Mouse (Mus musculus) spleen, adult 2 months (tissue): ENCODE data around the gene Hemk1. TPM values are rescaled to one million over a fixed set of nuclear protein-coding genes. Genes with fewer than 3 reads are reported as not detected.

Source experiments
- DNase-seq, 2 experiments: peaks; one replicate each; pipeline versions ENCODE4 v3.0.0 to v3.0.0-alpha.2; 2012 to 2021; ENCODE audit warnings: low spot score in 2 of 2, low read depth in 1 of 2
- H3K27ac ChIP-seq: fragments of 200-500 bp; 2 replicates; pipeline ENCODE4 v1.5.1; 2012; ENCODE audit warnings: low read length, inconsistent platforms; ENCODE audit not compliant: insufficient read depth
- H3K27me3 ChIP-seq: fragments of 200-500 bp; 2 replicates; pipeline ENCODE4 v1.6.1; 2012; ENCODE audit warnings: mild to moderate bottlenecking, moderate library complexity, low read length, inconsistent platforms; ENCODE audit not compliant: control insufficient read depth, insufficient read depth
- H3K36me3 ChIP-seq: fragments of 200-500 bp; 2 replicates; pipeline ENCODE4 v1.6.1; 2012; ENCODE audit warnings: mild to moderate bottlenecking, low read length, inconsistent platforms; ENCODE audit not compliant: control insufficient read depth, insufficient read depth
- H3K4me1 ChIP-seq: fragments of 200-500 bp; 2 replicates; pipeline ENCODE4 v1.6.1; 2011; ENCODE audit warnings: inconsistent platforms; ENCODE audit not compliant: control insufficient read depth, insufficient read depth, insufficient read length
- H3K4me3 ChIP-seq: fragments of 200-500 bp; 2 replicates; pipeline ENCODE4 v1.5.1; 2011; ENCODE audit warnings: mild to moderate bottlenecking, inconsistent platforms; ENCODE audit not compliant: insufficient read depth, insufficient read length; ENCODE audit errors: extremely low read depth
- CTCF ChIP-seq: fragments of 200-500 bp; IDR thresholded peaks from 2 replicates; pipeline ENCODE4 v1.5.1; 2011; ENCODE audit warnings: mild to moderate bottlenecking, inconsistent platforms; ENCODE audit not compliant: insufficient read depth, insufficient read length, insufficient replicate concordance; ENCODE audit errors: extremely low read depth
- POLR2A ChIP-seq: fragments of 200-500 bp; IDR thresholded peaks from 2 replicates; pipeline ENCODE4 v1.6.1; 2011; ENCODE audit warnings: low read depth, low read length, inconsistent platforms
- WGBS: fragments of 180-500 bp; shearing (Covaris S2); methylation state at CpG from one replicate; pipeline ENCODE4 v1.1.7; 2018; 5-methylcytosine and 5-hydroxymethylcytosine counted together
- polyA plus RNA-seq: library from polyadenylated mRNA; depleted of rRNA; stranded (reverse); fragments of >200 nt; gene quantifications from 2 replicates; pipeline ENCODE4 v1.2.3, GENCODE M21; 2012; rRNA removed

Gene Hemk1
- polyA plus RNA-seq, 1 experiment: 12.2 TPM

- Histone ChIP-seq H3K36me3 (peaks cover under 1% of the 10 kb centered on the region; the same call in 1 of the 2 replicates), H3K4me1 (peaks cover 18% of the 10 kb centered on the region; the same call in 1 of the 2 replicates), H3K4me3 (no peak overlapping the region), H3K27me3 (no peaks in the 10 kb centered on the region), H3K27ac (no peak overlapping the region)
- WGBS: 86% methylated on average over 5 of the region's 5 CpGs
- TF ChIP-seq CTCF (no peak), POLR2A (no peak)
- DNase-seq: no peak
These were observed 56.7 kb downstream of the Hemk1 start for GRCm38 (mm10) chr9:107281241-107281987.

GRCm38 (mm10) chr9:107280322-107281027 lies 57.7 kb downstream of the Hemk1 start:
- H3K4me1 ChIP-seq: peaks cover 18% of the 10 kb centered on the region; the same call in 1 of the 2 replicates
- H3K27ac ChIP-seq: peak overlapping the region; percentile 51
- peak overlapping the region; percentile 20; the same call in 1 of the 2 replicates for H3K4me3 ChIP-seq
- no peaks in the 10 kb centered on the region for H3K27me3 ChIP-seq
- TF ChIP-seq POLR2A: no peak
- no peak for TF ChIP-seq CTCF
- no peaks in the 10 kb centered on the region for H3K36me3 ChIP-seq
- no peak for DNase-seq
- 14% methylated on average over 13 of the region's 13 CpGs for WGBS

DNA sequence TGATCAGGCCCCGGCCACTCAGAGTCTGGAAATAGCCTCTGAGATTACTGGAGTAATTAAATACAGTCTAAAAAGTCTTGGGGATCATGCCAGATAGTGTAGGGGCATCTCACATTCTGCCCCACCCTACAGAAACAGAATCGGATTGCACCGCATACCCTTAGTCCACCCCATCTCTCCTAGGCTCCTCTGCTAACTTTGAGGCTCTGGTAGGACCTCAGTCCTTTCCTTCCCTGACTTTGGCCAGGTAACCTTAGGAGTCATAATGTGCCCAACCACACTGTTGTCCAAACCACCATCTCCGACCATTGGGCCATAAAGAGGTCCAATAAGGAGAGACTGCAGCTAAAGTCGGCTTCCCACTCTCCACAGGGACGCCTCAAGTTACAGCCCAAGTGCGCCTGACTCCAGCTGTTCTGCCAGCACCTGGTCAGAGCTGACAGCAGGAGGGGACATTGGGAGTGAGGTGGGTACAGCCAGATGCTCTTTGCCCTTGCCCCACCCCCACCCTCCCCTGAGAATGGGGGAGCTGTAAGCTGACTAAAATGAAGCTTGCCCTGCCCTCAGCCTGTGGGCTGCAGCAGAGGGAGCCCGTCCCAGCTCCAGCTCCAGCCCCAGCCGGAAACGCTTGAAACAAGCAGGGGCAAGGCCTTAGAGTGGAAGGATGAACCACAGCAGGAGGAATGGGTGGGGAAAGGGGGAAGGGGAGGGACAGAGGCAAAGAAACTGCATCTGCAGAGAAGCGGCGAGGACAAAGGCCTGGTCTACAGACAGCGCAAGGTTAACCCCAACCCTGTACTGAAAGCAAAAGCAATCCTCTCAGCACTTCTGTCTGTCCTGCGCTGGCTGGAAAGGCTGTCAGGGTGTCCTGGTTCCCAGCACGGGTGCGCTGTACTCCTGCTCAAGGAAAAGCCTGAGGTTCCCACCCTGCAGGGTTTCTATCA lies 58.5 kb downstream of the Hemk1 start:
- no peak for DNase-seq
- H3K27me3 ChIP-seq: no peaks in the 10 kb centered on the region
- H3K27ac ChIP-seq: peak overlapping the region; percentile 51
- H3K36me3 ChIP-seq: no peaks in the 10 kb centered on the region
- H3K4me1 ChIP-seq: peaks cover 16% of the 10 kb centered on the region; the same call in 1 of the 2 replicates
- WGBS: 36% methylated on average over 16 of the region's 16 CpGs
- H3K4me3 ChIP-seq: peak overlapping the region; percentile 20; the same call in 1 of the 2 replicates
- TF ChIP-seq CTCF (no peak), POLR2A (no peak)

- no peak for DNase-seq
- Histone ChIP-seq H3K27ac (no peak overlapping the region), H3K4me1 (peaks cover 16% of the 10 kb centered on the region; the same call in 1 of the 2 replicates), H3K36me3 (no peaks in the 10 kb centered on the region), H3K27me3 (no peaks in the 10 kb centered on the region), H3K4me3 (no peak overlapping the region)
- no peak for TF ChIP-seq CTCF
- TF ChIP-seq POLR2A: no peak
- WGBS: 58% methylated on average over 8 of the region's 8 CpGs
These were observed 59.4 kb downstream of the Hemk1 start for GRCm38 (mm10) chr9:107278527-107279377.

GRCm38 (mm10) chr9:107278126-107278525 lies 60.0 kb downstream of the Hemk1 start:
- WGBS: 84% methylated on average over 4 of the region's 4 CpGs
- no peaks in the 10 kb centered on the region for H3K27me3 ChIP-seq
- no peak overlapping the region for H3K27ac ChIP-seq
- TF ChIP-seq POLR2A: no peak
- H3K36me3 ChIP-seq: no peaks in the 10 kb centered on the region
- H3K4me3 ChIP-seq: no peak overlapping the region
- H3K4me1 ChIP-seq: peaks cover 17% of the 10 kb centered on the region; the same call in 1 of the 2 replicates
- no peak for DNase-seq

DNA sequence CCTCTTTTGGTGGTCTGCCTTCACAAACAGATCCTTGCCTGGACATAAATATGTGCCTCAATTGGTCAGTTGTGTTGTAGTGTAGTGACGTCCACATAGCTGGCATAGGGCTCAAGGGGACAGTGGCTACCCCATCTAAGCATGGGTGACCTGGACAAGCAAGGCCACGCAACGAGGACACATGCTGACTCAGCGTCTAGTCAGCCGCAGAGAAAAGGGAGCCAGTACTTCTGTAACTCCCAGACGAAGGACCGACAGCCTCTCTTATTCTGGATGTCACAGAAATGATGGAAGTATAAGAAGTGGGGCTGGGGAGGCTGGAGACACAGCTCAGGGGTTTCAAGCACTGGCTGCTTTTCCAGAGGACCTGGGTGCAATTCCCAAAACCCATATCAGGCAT lies 60.5 kb downstream of the Hemk1 start:
- WGBS: 92% methylated on average over 7 of the region's 7 CpGs
- no peak for TF ChIP-seq POLR2A
- TF ChIP-seq CTCF: no peak
- H3K4me1 ChIP-seq: peaks cover 18% of the 10 kb centered on the region; the same call in 1 of the 2 replicates
- no peak overlapping the region for H3K27ac ChIP-seq
- H3K4me3 ChIP-seq: no peak overlapping the region
- no peak for DNase-seq
- H3K27me3 ChIP-seq: no peaks in the 10 kb centered on the region
- no peaks in the 10 kb centered on the region for H3K36me3 ChIP-seq

Other genes with a start within 250 kb of the Hemk1 start
- gene Dock3, start 106.4 kb downstream of the Hemk1 start, polyA plus RNA-seq: 0.55 and 0.78 TPM in 2 replicates
- 28.0 and 29.7 TPM in 2 replicates for gene Mapkapk3, start 48.5 kb downstream of the Hemk1 start, polyA plus RNA-seq
- gene Cish, start 42.3 kb downstream of the Hemk1 start, polyA plus RNA-seq: 9.3 and 13.3 TPM in 2 replicates
- 0.29 and 0.50 TPM in 2 replicates for gene 6430571L13Rik, start 2.3 kb upstream of the Hemk1 start, polyA plus RNA-seq
- gene Cacna2d2, start 61.3 kb upstream of the Hemk1 start, polyA plus RNA-seq: 1.6 and 2.2 TPM in 2 replicates
- 28.6 and 33.4 TPM in 2 replicates for gene Tmem115, start 195.6 kb upstream of the Hemk1 start, polyA plus RNA-seq
- 33.1 and 42.8 TPM in 2 replicates for gene Cyb561d2, start 203.8 kb upstream of the Hemk1 start, polyA plus RNA-seq
- 24.4 and 26.3 TPM in 2 replicates for gene Nprl2, start 203.9 kb upstream of the Hemk1 start, polyA plus RNA-seq
- gene Zmynd10, start 208.9 kb upstream of the Hemk1 start, polyA plus RNA-seq: 0.84 and 0.88 TPM in 2 replicates
- gene Rassf1, start 213.2 kb upstream of the Hemk1 start, polyA plus RNA-seq: 20.9 and 23.5 TPM in 2 replicates
- 32.5 and 49.1 TPM in 2 replicates for gene Tusc2, start 224.9 kb upstream of the Hemk1 start, polyA plus RNA-seq
- gene Hyal2, start 229.6 kb upstream of the Hemk1 start, polyA plus RNA-seq: 38.1 and 44.3 TPM in 2 replicates
- gene Hyal1, start 238.6 kb upstream of the Hemk1 start, polyA plus RNA-seq: 3.2 and 3.7 TPM in 2 replicates
- gene Naa80, start 240.5 kb upstream of the Hemk1 start, polyA plus RNA-seq: 34.1 and 36.8 TPM in 2 replicates
- 0.54 and 1.00 TPM in 2 replicates for gene Hyal3, start 242.5 kb upstream of the Hemk1 start, polyA plus RNA-seq
- 71.2 and 78.3 TPM in 2 replicates for gene Ifrd2, start 249.3 kb upstream of the Hemk1 start, polyA plus RNA-seq